Mouse (Mus musculus) thymus, adult 2 months (tissue): ENCODE results near the gene Bmf. TPM values are rescaled to one million over a fixed set of nuclear protein-coding genes. Genes with fewer than 3 reads are reported as not detected.

Experiments
- DNase-seq: peaks from one replicate; pipeline ENCODE4 v3.0.0; 2021
- H3K27ac ChIP-seq: fragments of 200-500 bp; 2 replicates; pipeline ENCODE4 v1.5.1; 2012; ENCODE audit warnings: low read length, control low read depth; ENCODE audit not compliant: control insufficient read depth, insufficient read depth
- H3K27me3 ChIP-seq: fragments of 200-500 bp; 2 replicates; pipeline ENCODE4 v1.6.1; 2012; ENCODE audit warnings: mild to moderate bottlenecking, low read length, moderate library complexity, mixed read lengths; ENCODE audit not compliant: control insufficient read depth, insufficient read depth
- H3K36me3 ChIP-seq: fragments of 200-500 bp; 2 replicates; pipeline ENCODE4 v1.6.1; 2012; ENCODE audit warnings: mild to moderate bottlenecking, low read length, moderate library complexity; ENCODE audit not compliant: control insufficient read depth, insufficient read depth
- H3K4me1 ChIP-seq: fragments of 200-500 bp; replicated peaks from 2 replicates; pipeline ENCODE4 v1.6.1; 2012; ENCODE audit warnings: low read length; ENCODE audit not compliant: control insufficient read depth, insufficient read depth
- H3K4me3 ChIP-seq: fragments of 200-500 bp; 2 replicates; pipeline ENCODE4 v1.5.1; 2012; ENCODE audit warnings: mild to moderate bottlenecking, low read length, control low read depth, moderate library complexity; ENCODE audit not compliant: control insufficient read depth, insufficient read depth
- CTCF ChIP-seq: fragments of 200-500 bp; IDR thresholded peaks from 2 replicates; pipeline ENCODE4 v1.5.1; 2012; ENCODE audit warnings: mild to moderate bottlenecking, control low read depth, low read length, moderate library complexity, borderline replicate concordance; ENCODE audit not compliant: control insufficient read depth, poor library complexity, insufficient read depth; ENCODE audit errors: extremely low read depth
- POLR2A ChIP-seq: fragments of 200-500 bp; IDR thresholded peaks from 2 replicates; pipeline ENCODE4 v1.6.1; 2012; ENCODE audit warnings: mild to moderate bottlenecking, low read length, control low read depth, moderate library complexity; ENCODE audit not compliant: control insufficient read depth, poor library complexity, insufficient read depth; ENCODE audit errors: extremely low read depth
- WGBS: fragments of 180-500 bp; shearing (Covaris S2); methylation state at CpG from one replicate; pipeline ENCODE4 v1.1.7; 2018; 5-methylcytosine and 5-hydroxymethylcytosine counted together
- polyA plus RNA-seq: library from polyadenylated mRNA; depleted of rRNA; stranded (reverse); fragments of >200 nt; gene quantifications from 2 replicates; pipeline ENCODE4 v1.2.3, GENCODE M21; 2012

Gene Bmf
- polyA plus RNA-seq, 1 experiment = 67.3 TPM

DNA sequence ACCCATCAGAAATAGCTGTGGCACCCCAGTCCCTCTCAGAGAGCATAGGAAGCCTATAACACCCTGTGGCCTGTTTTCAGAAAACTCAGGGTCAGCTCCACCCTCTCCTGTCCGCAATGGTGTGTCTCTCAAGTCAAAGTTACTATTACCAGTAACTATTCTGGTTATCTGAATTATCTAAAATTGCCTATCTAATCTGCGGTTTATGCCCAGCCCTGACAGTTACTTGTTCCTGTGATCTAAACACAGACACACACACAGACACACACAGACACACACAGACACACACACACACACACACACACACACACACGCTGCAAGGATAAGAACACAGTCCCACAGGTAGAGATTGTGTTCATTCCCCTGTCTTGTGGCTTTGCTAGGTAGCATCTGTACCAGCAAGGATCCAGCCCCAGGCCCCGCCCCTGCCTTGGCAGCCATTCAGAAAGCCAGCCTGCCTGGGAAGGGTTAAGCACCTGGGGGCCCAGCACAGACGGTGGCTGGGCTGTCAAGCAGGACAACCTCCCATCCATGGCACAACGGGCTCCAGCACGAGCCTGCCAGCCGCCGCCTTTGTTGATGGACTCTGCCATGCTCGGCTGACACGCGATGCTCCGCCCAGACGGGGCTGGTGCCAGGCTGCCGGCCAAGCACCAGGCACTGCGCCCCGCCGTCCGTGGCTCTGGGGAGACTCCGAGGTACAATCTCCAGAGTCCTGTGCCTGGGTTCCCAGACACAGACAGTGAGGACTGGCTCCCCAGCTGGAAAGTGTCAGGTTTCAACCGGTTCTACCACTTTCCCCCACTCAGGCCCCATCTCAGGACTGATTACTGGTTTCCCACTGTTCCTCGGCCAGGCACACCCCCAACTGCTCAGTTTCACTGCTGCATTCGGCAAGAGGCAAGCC lies 5.3 kb downstream of the Bmf start:
- peak; percentile 78 for DNase-seq
- 12% methylated on average over 23 of the region's 23 CpGs for WGBS
- Histone ChIP-seq H3K36me3 (no peaks in the 10 kb centered on the region), H3K4me1 (peaks cover 82% of the 10 kb centered on the region), H3K27ac (peak overlapping the region; percentile 9; the same call in 1 of the 2 replicates), H3K27me3 (no peaks in the 10 kb centered on the region), H3K4me3 (peak overlapping the region; percentile 50)
- 0 out of 2 replicates have a peak, but pooled peaks have one; percentile 25 for TF ChIP-seq CTCF
- TF ChIP-seq POLR2A = no peak

DNA sequence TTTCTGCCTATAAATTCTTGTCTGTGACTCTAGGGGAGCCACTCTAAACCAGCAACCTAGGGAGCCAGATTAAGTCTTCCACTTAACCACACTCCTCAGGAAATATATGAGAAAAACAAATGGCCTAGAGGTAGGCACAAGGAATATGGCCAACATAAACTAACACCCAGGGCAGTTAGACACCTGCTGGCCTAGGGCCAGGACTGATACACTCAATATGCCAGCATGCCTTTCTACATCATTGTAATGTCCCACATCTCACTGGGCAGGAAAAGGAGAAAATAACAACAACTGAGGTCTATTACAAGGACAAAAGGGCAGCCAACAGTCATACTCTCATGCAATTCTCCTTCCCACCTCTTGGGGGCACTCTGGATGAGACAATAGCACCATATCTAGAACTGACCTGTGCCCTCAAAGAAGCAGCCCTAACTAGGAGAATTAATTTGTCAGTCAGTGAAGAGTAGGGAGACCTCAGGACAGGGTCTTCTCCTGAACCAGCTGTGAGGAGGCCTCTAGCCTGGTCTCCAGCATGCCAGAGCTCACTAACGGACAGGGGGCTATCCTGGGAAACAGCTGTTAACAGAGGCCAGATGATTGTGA lies 6.4 kb downstream of the Bmf start:
- Histone ChIP-seq H3K4me1 (peaks cover 72% of the 10 kb centered on the region), H3K4me3 (no peak overlapping the region), H3K27me3 (no peaks in the 10 kb centered on the region), H3K36me3 (no peaks in the 10 kb centered on the region), H3K27ac (no peak overlapping the region)
- TF ChIP-seq CTCF (no peak), POLR2A (no peak)
- 94% methylated on average over 1 of the region's 1 CpGs for WGBS
- DNase-seq = no peak

- whole genome bisulfite sequencing = 79% methylated on average over 3 of the region's 3 CpGs
- Histone ChIP-seq H3K36me3 (no peaks in the 10 kb centered on the region), H3K27ac (no peak overlapping the region), H3K27me3 (no peaks in the 10 kb centered on the region), H3K4me1 (peaks cover 63% of the 10 kb centered on the region), H3K4me3 (no peak overlapping the region)
- TF ChIP-seq CTCF (no peak), POLR2A (no peak)
- no peak for DNase-seq
Observed at GRCm38 (mm10) chr2:118541716-118542115, 7.8 kb downstream of the Bmf start.

GRCm38 (mm10) chr2:118540691-118541117 lies 8.8 kb downstream of the Bmf start:
- Histone ChIP-seq H3K4me1 (peaks cover 61% of the 10 kb centered on the region), H3K27me3 (no peaks in the 10 kb centered on the region), H3K36me3 (no peaks in the 10 kb centered on the region), H3K27ac (peak overlapping the region; percentile 53; the same call in 1 of the 2 replicates), H3K4me3 (no peak overlapping the region)
- no peak for DNase-seq
- WGBS = 20% methylated on average over 6 of the region's 6 CpGs
- TF ChIP-seq CTCF = no peak
- TF ChIP-seq POLR2A = no peak

GRCm38 (mm10) chr2:118539881-118540516 lies 9.5 kb downstream of the Bmf start:
- Histone ChIP-seq H3K4me3 (no peak overlapping the region), H3K36me3 (no peaks in the 10 kb centered on the region), H3K27me3 (no peaks in the 10 kb centered on the region), H3K4me1 (peaks cover 55% of the 10 kb centered on the region), H3K27ac (no peak overlapping the region)
- DNase-seq = no peak
- 87% methylated on average over 9 of the region's 9 CpGs for WGBS
- no peak for TF ChIP-seq POLR2A
- no peak for TF ChIP-seq CTCF

- Histone ChIP-seq H3K36me3 (no peaks in the 10 kb centered on the region), H3K27ac (no peak overlapping the region), H3K27me3 (no peaks in the 10 kb centered on the region), H3K4me1 (peaks cover 49% of the 10 kb centered on the region), H3K4me3 (no peak overlapping the region)
- 98% methylated on average over 8 of the region's 8 CpGs for WGBS
- no peak for TF ChIP-seq CTCF
- no peak for TF ChIP-seq POLR2A
- DNase-seq = no peak
Observed at GRCm38 (mm10) chr2:118539040-118539439, 10.4 kb downstream of the Bmf start.
